Mouse (Mus musculus) stomach, embryonic 16.5 days (tissue): ENCODE results near the gene Methig1. TPM values are rescaled to one million over a fixed set of nuclear protein-coding genes. Genes with fewer than 3 reads are reported as not detected.
A peak's percentile ranks its signal among the peaks of the same experiment; 100 is the strongest.
"Not testable (repeated sequence)": the region's sequence is repeated elsewhere in the genome, so short reads cannot be mapped to it uniquely, and the experiment has no call there.

ENCODE experiments used
- ATAC-seq: fragments of 200-750 bp; cut with Nextera tagmentation; 2 replicates; pipeline ENCODE4 v1.8.0; 2017; ENCODE audit warnings: moderate number of reproducible peaks, moderate TSS enrichment; ENCODE audit not compliant: insufficient read depth, low FRiP score
- H3K27ac ChIP-seq: fragments of 300-500 bp; sonication (generic); 2 replicates; pipeline ENCODE4 v1.5.1; 2014; ENCODE audit warnings: low read length
- H3K27me3 ChIP-seq: fragments of 300-500 bp; sonication (generic); 2 replicates; pipeline ENCODE4 v1.6.1; 2014; ENCODE audit warnings: low read length, control low read depth, mixed read lengths; ENCODE audit not compliant: control insufficient read depth, insufficient read depth
- H3K36me3 ChIP-seq: fragments of 300-500 bp; sonication (generic); 2 replicates; pipeline ENCODE4 v1.6.1; 2014; ENCODE audit warnings: low read length; ENCODE audit not compliant: control insufficient read depth, insufficient read depth
- H3K4me1 ChIP-seq: fragments of 300-500 bp; sonication (generic); 2 replicates; pipeline ENCODE4 v1.6.1; 2014; ENCODE audit warnings: low read length, control low read depth, mixed read lengths; ENCODE audit not compliant: control insufficient read depth, insufficient read depth
- H3K4me2 ChIP-seq: fragments of 300-500 bp; sonication (generic); 2 replicates; pipeline ENCODE4 v1.6.1; 2014; ENCODE audit warnings: low read depth, low read length, mixed read lengths
- H3K4me3 ChIP-seq: fragments of 300-500 bp; sonication (generic); replicated peaks from 2 replicates; pipeline ENCODE4 v1.5.1; 2014; ENCODE audit warnings: mild to moderate bottlenecking, low read length
- H3K9ac ChIP-seq: fragments of 300-500 bp; sonication (generic); 2 replicates; pipeline ENCODE4 v1.6.1; 2014; ENCODE audit warnings: low read length
- H3K9me3 ChIP-seq: fragments of 300-500 bp; sonication (generic); replicated peaks from 2 replicates; pipeline ENCODE4 v1.6.1; 2016; ENCODE audit warnings: low read length, control low read depth; ENCODE audit not compliant: control insufficient read depth
- WGBS: fragments of 180-500 bp; shearing (Covaris S2); extraction: QIAGEN DNeasy Blood & Tissue Kit; methylation state at CpG from one replicate; pipeline ENCODE4 v1.1.7; 2014; 5-methylcytosine and 5-hydroxymethylcytosine counted together
- polyA plus RNA-seq: library from polyadenylated mRNA; unstranded; fragments of >200 nt; fragmentation: Nextera tagmentation; extraction: Ambion mirVana; gene quantifications from 2 replicates; pipeline ENCODE4 v1.2.1, GENCODE M21; 2015

The Methig1 gene
- polyA plus RNA-seq, 1 experiment from 2014 or later: 0.09 TPM

DNA sequence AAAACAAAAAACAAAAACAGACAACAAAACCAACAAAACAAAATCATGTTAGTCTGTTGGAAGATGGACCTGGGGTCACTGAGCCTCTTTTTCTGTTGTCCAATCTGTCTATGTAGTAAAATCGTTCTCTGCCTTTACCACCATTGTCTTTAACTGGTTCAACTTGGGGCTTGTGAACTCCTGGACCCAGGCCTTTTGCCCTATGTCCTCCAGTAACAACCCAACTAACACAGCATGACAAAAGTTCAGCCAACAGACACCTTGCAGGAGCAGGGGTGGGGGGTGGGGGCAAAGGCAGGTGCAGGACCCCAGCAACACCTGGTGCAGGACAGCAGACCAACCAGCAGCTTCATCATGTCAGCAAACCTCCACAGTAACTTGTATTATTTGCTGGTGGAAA lies 33.1 kb upstream of the Methig1 start:
- no peak for ATAC-seq
- Histone ChIP-seq H3K27ac (no peak overlapping the region), H3K27me3 (no peaks in the 10 kb centered on the region)

DNA sequence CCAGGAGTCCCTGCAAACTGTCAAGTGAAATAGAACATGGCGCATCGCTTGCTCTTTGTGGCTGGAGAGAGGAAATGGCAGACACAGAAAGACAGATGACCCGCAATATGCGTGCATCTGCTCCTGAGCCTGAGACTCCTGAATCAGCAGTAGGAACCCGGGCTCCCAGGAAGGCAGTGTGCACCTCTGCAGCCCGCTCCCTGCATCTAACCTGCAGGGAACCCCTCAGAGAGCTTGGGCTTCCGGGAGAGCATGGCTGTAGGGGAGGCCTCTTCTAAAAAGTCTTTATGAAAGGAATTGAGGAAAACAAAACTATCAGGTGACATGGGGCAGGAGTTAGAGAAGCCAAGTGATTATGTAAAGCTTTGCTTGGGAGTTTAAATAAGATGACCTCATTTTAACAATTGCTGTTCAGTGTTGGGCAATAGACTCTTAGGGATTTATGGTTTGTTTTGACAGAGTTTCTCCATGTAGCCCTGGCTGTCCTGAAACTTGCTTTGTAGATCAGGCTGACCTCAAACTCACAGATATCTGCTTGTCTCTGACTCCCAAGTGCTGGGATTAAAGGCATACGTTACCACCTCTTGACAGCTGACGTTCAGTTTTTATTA lies 32.5 kb upstream of the Methig1 start:
- H3K27ac ChIP-seq: no peak overlapping the region
- ATAC-seq: no peak

More for the DNA sequence above, 33.1 kb upstream of the Methig1 start:
- Histone ChIP-seq H3K4me2 (no peak overlapping the region), H3K36me3 (no peaks in the 10 kb centered on the region), H3K9me3 (no peaks in the 10 kb centered on the region), H3K4me3 (no peak overlapping the region), H3K9ac (no peak overlapping the region), H3K4me1 (no peaks in the 10 kb centered on the region)
- WGBS: 76% methylated on average over 1 of the region's 1 CpGs

DNA sequence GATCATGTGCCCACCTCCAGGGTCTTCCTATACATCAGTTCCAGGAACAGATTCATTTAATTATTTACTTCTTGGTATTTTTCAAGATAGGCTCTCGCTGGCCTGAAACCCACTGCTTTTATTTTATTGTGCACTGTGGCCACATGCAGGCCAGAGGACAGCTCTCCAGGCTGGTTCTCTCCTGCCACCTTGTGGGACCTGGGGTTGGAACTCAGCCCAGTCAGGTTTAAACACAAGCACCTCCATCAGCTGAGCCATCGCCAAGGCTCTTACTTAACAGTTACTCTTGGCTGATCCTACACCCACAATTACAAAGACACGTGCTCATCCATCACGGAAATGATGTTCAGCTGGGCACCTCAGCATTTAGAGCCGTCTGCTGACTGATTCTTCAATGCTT lies 31.8 kb upstream of the Methig1 start:
- no peaks in the 10 kb centered on the region for H3K27me3 ChIP-seq
- no peak overlapping the region for H3K4me2 ChIP-seq
- H3K36me3 ChIP-seq: no peaks in the 10 kb centered on the region
- H3K27ac ChIP-seq: no peak overlapping the region
- H3K9ac ChIP-seq: no peak overlapping the region
- H3K4me3 ChIP-seq: no peak overlapping the region
- no peaks in the 10 kb centered on the region for H3K4me1 ChIP-seq
- H3K9me3 ChIP-seq: no peaks in the 10 kb centered on the region
- 40% methylated on average over 5 of the region's 5 CpGs for whole genome bisulfite sequencing
- no peak for ATAC-seq

More for the DNA sequence above, 32.5 kb upstream of the Methig1 start:
- Histone ChIP-seq H3K4me3 (no peak overlapping the region), H3K36me3 (no peaks in the 10 kb centered on the region), H3K9ac (no peak overlapping the region), H3K4me1 (no peaks in the 10 kb centered on the region), H3K27me3 (no peaks in the 10 kb centered on the region), H3K4me2 (no peak overlapping the region), H3K9me3 (no peaks in the 10 kb centered on the region)
- 52% methylated on average over 9 of the region's 9 CpGs for WGBS

DNA sequence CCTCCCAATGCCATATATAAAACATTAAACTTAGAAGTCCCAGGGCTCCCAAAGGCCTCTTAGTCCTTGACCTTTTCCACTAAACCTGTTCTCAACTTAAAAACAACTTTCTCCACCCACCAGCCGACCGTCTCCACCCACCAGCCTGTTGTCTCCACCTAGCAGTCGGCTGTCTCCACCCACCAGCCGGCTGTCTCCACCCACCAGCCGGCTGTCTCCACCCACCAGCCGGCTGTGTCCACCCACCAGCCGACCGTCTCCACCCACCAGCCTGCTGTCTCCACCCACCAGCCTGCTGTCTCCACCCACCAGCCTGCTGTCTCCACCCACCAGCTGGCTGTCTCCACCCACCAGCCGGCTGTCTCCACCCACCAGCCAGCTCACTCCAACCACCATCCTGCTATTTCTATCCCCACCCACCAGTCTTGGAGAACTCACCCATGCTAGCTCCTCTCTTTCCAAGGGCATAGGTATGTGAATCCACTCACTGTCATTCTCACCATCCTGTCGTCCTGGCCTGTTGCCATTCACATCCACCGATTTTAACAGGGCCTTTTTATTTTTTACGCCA lies 28.8 kb upstream of the Methig1 start:
- no peak for ATAC-seq
- 67% methylated on average over 12 of the region's 12 CpGs for WGBS
- Histone ChIP-seq H3K9ac (no peak overlapping the region), H3K4me3 (no peak overlapping the region), H3K27me3 (no peaks in the 10 kb centered on the region), H3K9me3 (no peaks in the 10 kb centered on the region), H3K4me1 (no peaks in the 10 kb centered on the region), H3K36me3 (no peaks in the 10 kb centered on the region), H3K27ac (no peak overlapping the region; the same call in 1 of the 2 replicates), H3K4me2 (no peak overlapping the region)

DNA sequence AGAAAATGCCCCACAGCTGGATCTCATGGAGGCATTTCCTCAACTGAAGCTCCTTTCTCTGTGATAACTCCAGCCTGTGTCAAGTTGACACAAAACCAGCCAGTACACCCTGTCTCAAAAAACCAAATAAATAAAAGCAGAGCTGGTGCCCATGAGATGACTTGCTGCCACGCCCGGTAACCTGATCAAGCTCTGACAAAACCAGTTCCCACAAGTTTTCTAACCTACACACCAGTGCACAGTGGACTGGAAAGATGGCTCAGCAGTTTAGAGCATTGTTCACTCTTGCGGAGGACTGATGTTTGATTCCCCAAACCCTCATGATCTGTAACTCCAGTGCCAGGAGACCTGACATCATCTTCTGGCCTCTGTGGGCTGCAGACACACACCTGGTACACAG lies 27.7 kb upstream of the Methig1 start:
- 80% methylated on average over 3 of the region's 3 CpGs for WGBS
- no peak for ATAC-seq
- Histone ChIP-seq H3K36me3 (no peaks in the 10 kb centered on the region), H3K4me2 (no peak overlapping the region), H3K4me3 (no peak overlapping the region), H3K27me3 (no peaks in the 10 kb centered on the region), H3K9me3 (no peaks in the 10 kb centered on the region), H3K27ac (no peak overlapping the region), H3K9ac (no peak overlapping the region), H3K4me1 (no peaks in the 10 kb centered on the region)

DNA sequence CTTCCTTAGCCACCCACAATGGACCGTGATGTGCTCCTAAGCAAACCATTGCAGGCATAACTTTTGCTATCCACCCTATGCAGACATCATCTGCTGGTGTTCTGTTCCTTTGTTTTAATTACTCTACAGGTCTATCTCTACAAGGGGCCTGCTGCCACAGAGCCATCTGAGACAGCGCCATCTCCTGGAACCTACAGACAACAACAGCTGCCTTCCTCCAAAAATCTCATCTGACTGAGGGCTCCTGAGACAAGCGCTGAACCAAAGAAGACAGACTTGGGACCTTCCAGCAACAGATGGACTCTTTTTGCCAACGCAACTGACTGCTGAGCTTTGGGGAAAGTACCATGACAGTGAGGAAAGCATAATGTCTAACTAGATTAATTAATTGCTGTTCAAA lies 24.9 kb upstream of the Methig1 start:
- not testable (repeated sequence) for H3K4me2 ChIP-seq, H3K4me3 ChIP-seq, ATAC-seq, H3K9me3 ChIP-seq, H3K9ac ChIP-seq, H3K36me3 ChIP-seq, H3K27ac ChIP-seq, H3K27me3 ChIP-seq, H3K4me1 ChIP-seq
- 66% methylated on average over 3 of the region's 4 CpGs for WGBS

DNA sequence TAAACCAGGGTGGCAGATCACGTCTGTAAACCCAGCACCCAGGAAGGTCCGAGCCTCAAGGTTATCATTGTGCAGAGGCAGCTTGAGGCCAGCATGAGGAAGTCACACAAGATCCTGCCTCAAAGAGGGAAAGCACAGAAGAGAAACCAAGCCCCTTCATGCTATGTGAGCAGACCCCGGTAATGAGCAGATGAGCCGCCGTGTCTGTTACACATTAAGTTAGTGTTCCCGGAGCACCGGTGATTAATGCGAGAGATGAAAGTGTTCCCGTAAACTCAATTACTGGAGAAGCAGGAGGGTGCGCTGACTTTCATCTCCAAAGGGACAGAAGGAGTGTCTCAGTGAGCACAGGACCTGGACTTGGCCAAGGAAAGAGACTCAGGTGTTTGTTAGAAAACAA lies 23.6 kb upstream of the Methig1 start:
- H3K4me3 ChIP-seq, H3K27me3 ChIP-seq, H3K27ac ChIP-seq, H3K4me2 ChIP-seq, H3K9ac ChIP-seq, H3K36me3 ChIP-seq, H3K9me3 ChIP-seq, ATAC-seq, H3K4me1 ChIP-seq: not testable (repeated sequence)
- 70% methylated on average over 9 of the region's 10 CpGs for WGBS

DNA sequence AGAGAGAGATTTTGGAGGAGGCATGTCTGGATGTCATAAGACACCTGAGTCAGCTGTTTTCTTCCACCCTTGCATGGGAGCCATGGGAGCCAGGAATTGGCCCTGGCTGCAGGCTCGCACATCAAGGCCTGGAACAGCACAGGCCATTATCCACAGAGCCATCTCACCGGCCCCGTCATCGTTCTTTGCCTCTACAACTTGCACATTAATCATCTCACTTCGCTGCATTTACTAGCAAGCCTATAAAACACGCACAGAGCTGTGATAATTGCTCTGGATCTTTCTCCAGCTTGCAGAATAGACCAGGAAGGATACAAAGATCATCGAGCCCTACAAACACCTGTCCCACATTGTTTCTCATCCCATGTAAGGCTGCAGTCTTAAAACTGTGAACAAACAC lies 22.2 kb upstream of the Methig1 start:
- H3K9me3 ChIP-seq: no peaks in the 10 kb centered on the region
- no peaks in the 10 kb centered on the region for H3K36me3 ChIP-seq
- no peak overlapping the region for H3K4me3 ChIP-seq
- H3K27ac ChIP-seq: no peak overlapping the region
- WGBS: 69% methylated on average over 7 of the region's 7 CpGs
- H3K4me1 ChIP-seq: no peaks in the 10 kb centered on the region
- ATAC-seq: no peak
- no peak overlapping the region for H3K4me2 ChIP-seq
- H3K27me3 ChIP-seq: no peaks in the 10 kb centered on the region
- H3K9ac ChIP-seq: no peak overlapping the region

DNA sequence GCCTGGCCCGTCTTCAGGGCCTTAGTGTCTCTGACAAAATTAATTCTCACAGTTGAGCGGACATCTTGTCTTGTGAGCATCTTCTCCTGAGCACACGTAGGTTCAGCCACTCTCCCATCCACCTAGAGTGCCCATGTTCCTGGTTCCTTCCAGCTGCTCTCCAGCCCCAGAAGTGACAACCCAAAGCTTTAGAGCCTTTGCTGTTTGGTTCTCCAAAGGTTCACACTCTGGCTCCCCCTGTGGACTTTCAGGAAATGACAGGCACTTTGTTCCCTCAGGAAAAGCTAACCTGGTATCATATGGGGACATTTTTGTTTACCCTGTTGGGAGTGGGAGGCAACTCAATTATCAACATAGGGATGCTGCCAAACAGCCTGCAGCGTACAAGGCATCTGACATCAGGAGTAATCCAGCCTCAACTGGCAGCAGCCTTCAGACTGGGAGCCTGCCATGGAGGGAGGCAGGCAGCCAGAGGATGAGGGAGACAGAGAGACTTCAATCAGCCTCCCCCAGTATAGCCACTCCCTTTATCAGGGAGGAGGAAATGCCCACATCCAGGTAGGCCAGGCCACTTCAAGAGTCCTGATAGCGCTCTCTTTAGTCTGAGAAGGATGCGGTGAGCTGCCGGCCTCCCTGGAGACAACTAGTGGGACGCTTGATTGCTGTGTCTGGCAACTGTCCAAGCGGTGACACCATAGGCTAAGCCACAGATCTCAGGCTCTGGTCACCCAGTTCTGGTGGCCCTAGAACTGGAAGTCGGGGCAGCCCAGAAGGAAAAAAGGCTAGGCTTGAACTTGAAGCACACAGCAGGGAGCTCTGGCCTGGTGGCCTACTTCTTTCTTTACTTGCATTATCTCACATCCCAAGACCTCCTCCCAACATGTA lies 20.6 kb upstream of the Methig1 start:
- not testable (repeated sequence) for H3K4me1 ChIP-seq, H3K4me3 ChIP-seq, H3K36me3 ChIP-seq, H3K27ac ChIP-seq, H3K9me3 ChIP-seq, H3K9ac ChIP-seq, H3K27me3 ChIP-seq, H3K4me2 ChIP-seq
- ATAC-seq: peak; percentile 13; the same call in 1 of the 2 replicates
- WGBS: 26% methylated on average over 2 of the region's 10 CpGs
